Mouse (Mus musculus): Measurements from ENCODE around the gene Pigyl. TPM values are rescaled to one million over a fixed set of nuclear protein-coding genes. Genes with fewer than 3 reads are reported as not detected.

The Pigyl gene
- polyA plus RNA-seq, 1 experiment: 67.8 TPM

- Histone ChIP-seq H3K4me1 (ENCODE audit: control insufficient read depth, insufficient read depth, low read length) (peaks cover 8% of the 10 kb centered on the region), H3K4me3 (replicated peaks; ENCODE audit: extremely low read depth, low read depth, low read length) (no peak overlapping the region)
- no peak for TF ChIP-seq CTCF (IDR thresholded peaks at IDR 0.05; ENCODE audit: insufficient read depth, low read length)
- TF ChIP-seq POLR2A (IDR thresholded peaks at IDR 0.05; ENCODE audit: borderline replicate concordance, extremely low read depth, low read depth, low read length): no peak
- 92% methylated on average over 3 of the region's 3 CpGs for WGBS
- no peak for DNase-seq
These were observed 2.8 kb upstream of the Pigyl start for GRCm38 (mm10) chr9:22153810-22154209.

- Histone ChIP-seq H3K4me1 (ENCODE audit: control insufficient read depth, insufficient read depth, low read length) (peaks cover 8% of the 10 kb centered on the region), H3K4me3 (replicated peaks; ENCODE audit: extremely low read depth, low read depth, low read length) (peak overlapping the region; percentile 50)
- peak; percentile 63 for DNase-seq
- WGBS: 14% methylated on average over 10 of the region's 10 CpGs
- TF ChIP-seq POLR2A (IDR thresholded peaks at IDR 0.05; ENCODE audit: borderline replicate concordance, extremely low read depth, low read depth, low read length) (no peak), CTCF (IDR thresholded peaks at IDR 0.05; ENCODE audit: insufficient read depth, low read length) (peak; percentile 58)
These were observed 1.0 kb upstream of the Pigyl start for GRCm38 (mm10) chr9:22155614-22156013.

GRCm38 (mm10) chr9:22157516-22158265 lies 1.0 kb downstream of the Pigyl start:
- TF ChIP-seq POLR2A (IDR thresholded peaks at IDR 0.05; ENCODE audit: borderline replicate concordance, extremely low read depth, low read depth, low read length) (no peak), CTCF (IDR thresholded peaks at IDR 0.05; ENCODE audit: insufficient read depth, low read length) (no peak)
- WGBS: 71% methylated on average over 34 of the region's 34 CpGs
- no peak for DNase-seq
- Histone ChIP-seq H3K4me1 (ENCODE audit: control insufficient read depth, insufficient read depth, low read length) (peaks cover 8% of the 10 kb centered on the region), H3K4me3 (replicated peaks; ENCODE audit: extremely low read depth, low read depth, low read length) (peak overlapping the region; percentile 32)

GRCm38 (mm10) chr9:22161299-22161698 lies 4.7 kb downstream of the Pigyl start:
- DNase-seq: no peak
- 47% methylated on average over 6 of the region's 6 CpGs for WGBS
- Histone ChIP-seq H3K4me3 (replicated peaks; ENCODE audit: extremely low read depth, low read depth, low read length) (no peak overlapping the region), H3K4me1 (ENCODE audit: control insufficient read depth, insufficient read depth, low read length) (peaks cover 3% of the 10 kb centered on the region; the same call in 1 of the 2 replicates)
- TF ChIP-seq POLR2A (IDR thresholded peaks at IDR 0.05; ENCODE audit: borderline replicate concordance, extremely low read depth, low read depth, low read length): no peak

- TF ChIP-seq CTCF (IDR thresholded peaks at IDR 0.05; ENCODE audit: insufficient read depth, low read length) (no peak), POLR2A (IDR thresholded peaks at IDR 0.05; ENCODE audit: borderline replicate concordance, extremely low read depth, low read depth, low read length) (no peak)
- 67% methylated on average over 9 of the region's 9 CpGs for WGBS
- Histone ChIP-seq H3K4me1 (ENCODE audit: control insufficient read depth, insufficient read depth, low read length) (peaks cover 3% of the 10 kb centered on the region; the same call in 1 of the 2 replicates), H3K4me3 (replicated peaks; ENCODE audit: extremely low read depth, low read depth, low read length) (no peak overlapping the region)
- DNase-seq: no peak
These were observed 5.7 kb downstream of the Pigyl start for GRCm38 (mm10) chr9:22162305-22162704.

- no peaks in the 10 kb centered on the region for H3K4me1 ChIP-seq (ENCODE audit: control insufficient read depth, insufficient read depth, low read length)
- no peak for TF ChIP-seq CTCF (IDR thresholded peaks at IDR 0.05; ENCODE audit: insufficient read depth, low read length)
- TF ChIP-seq POLR2A (IDR thresholded peaks at IDR 0.05; ENCODE audit: borderline replicate concordance, extremely low read depth, low read depth, low read length): no peak
- DNase-seq: no peak
- WGBS: 89% methylated on average over 7 of the region's 7 CpGs
- no peak overlapping the region for H3K4me3 ChIP-seq (replicated peaks; ENCODE audit: extremely low read depth, low read depth, low read length)
These were observed 6.3 kb downstream of the Pigyl start for GRCm38 (mm10) chr9:22162912-22163311.

GRCm38 (mm10) chr9:22164711-22165668 lies 8.3 kb downstream of the Pigyl start:
- DNase-seq: peak; percentile 30
- Histone ChIP-seq H3K4me1 (ENCODE audit: control insufficient read depth, insufficient read depth, low read length) (no peaks in the 10 kb centered on the region), H3K4me3 (replicated peaks; ENCODE audit: extremely low read depth, low read depth, low read length) (peak overlapping the region; percentile 47)
- TF ChIP-seq POLR2A (IDR thresholded peaks at IDR 0.05; ENCODE audit: borderline replicate concordance, extremely low read depth, low read depth, low read length): no peak; the same call in 1 of the 2 replicates
- WGBS: 4% methylated on average over 54 of the region's 54 CpGs

GRCm38 (mm10) chr9:22165964-22166363 lies 9.3 kb downstream of the Pigyl start:
- no peak for DNase-seq
- Histone ChIP-seq H3K4me3 (replicated peaks; ENCODE audit: extremely low read depth, low read depth, low read length) (no peak overlapping the region), H3K4me1 (ENCODE audit: control insufficient read depth, insufficient read depth, low read length) (no peaks in the 10 kb centered on the region)
- WGBS: 53% methylated on average over 6 of the region's 6 CpGs
- no peak for TF ChIP-seq CTCF (IDR thresholded peaks at IDR 0.05; ENCODE audit: insufficient read depth, low read length)
- no peak for TF ChIP-seq POLR2A (IDR thresholded peaks at IDR 0.05; ENCODE audit: borderline replicate concordance, extremely low read depth, low read depth, low read length)

GRCm38 (mm10) chr9:22166686-22167085 lies 10.0 kb downstream of the Pigyl start:
- 89% methylated on average over 10 of the region's 10 CpGs for WGBS
- no peak for TF ChIP-seq POLR2A (IDR thresholded peaks at IDR 0.05; ENCODE audit: borderline replicate concordance, extremely low read depth, low read depth, low read length)
- no peak for TF ChIP-seq CTCF (IDR thresholded peaks at IDR 0.05; ENCODE audit: insufficient read depth, low read length)
- Histone ChIP-seq H3K4me3 (replicated peaks; ENCODE audit: extremely low read depth, low read depth, low read length) (no peak overlapping the region), H3K4me1 (ENCODE audit: control insufficient read depth, insufficient read depth, low read length) (no peaks in the 10 kb centered on the region)
- no peak for DNase-seq

Data from lung, adult 2 months (tissue).